In the genomic region with DNA sequence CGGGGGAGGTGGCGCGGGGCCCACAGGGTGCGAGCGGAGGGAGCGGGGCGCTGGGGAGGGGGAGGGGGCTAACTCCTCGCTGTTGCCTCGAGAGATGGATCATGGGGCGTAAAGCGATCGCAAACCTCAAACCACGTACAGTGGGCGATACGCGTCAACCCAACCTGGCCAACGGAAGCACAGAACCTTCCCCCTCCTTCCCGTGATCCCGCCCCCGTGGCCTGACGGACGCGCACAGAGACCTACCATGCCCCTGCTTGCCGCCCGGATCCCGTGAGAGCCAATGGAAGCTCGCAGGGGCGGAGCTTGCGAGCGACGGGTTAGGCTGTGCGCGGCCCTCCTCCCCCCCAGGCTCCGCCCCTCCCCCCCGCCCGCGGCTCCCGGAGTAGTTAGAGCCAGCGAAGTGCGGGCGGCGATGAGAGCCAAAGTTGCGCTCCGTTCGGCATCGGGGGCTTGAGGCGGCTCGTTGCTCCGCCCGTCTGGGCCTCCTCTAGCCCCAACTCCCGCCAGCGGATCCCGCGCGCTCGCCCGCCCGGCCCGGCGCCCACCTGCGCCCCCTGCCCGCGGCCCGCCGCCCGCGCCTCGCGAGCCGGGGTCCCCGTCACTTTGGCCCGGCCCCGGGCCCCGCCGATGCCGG, we compare ENCODE assay signal across 7 mouse cellular contexts. TPM values are rescaled to one million over a fixed set of nuclear protein-coding genes. Genes with fewer than 3 reads are reported as not detected.
DNase-seq lines count a peak whose midpoint lies in the region; ATAC-seq lines count a peak whose summit lies in the region.

TSS of gene Rcor1 (plus strand) at position 376 of the 637 bp plus-strand sequence.

- H3K4me2 ChIP-seq in embryonic facial prominence, embryonic 11.5 days (ENCODE audit: low read depth, low read length): peak within 1 kb of the TSS; percentile 84
- peak within 1 kb of the TSS; percentile 83 for H3K4me2 ChIP-seq in midbrain, embryonic 13.5 days (replicated peaks)

- peak within 1 kb of the TSS; percentile 97 for H3K9ac ChIP-seq in embryonic facial prominence, embryonic 11.5 days (replicated peaks; ENCODE audit: low read length)
- H3K9ac ChIP-seq in midbrain, embryonic 13.5 days (replicated peaks): peak within 1 kb of the TSS; percentile 86

- peak; percentile 97 for ATAC-seq in embryonic facial prominence, embryonic 11.5 days (replicated peaks; ENCODE audit: insufficient number of reproducible peaks, low FRiP score, low TSS enrichment, low read depth)
- ATAC-seq in granulocyte monocyte progenitor cell, adult 5-6 weeks (replicated peaks; ENCODE audit: poor library complexity, severe bottlenecking): peak; percentile 85
- ATAC-seq in midbrain, embryonic 13.5 days: peak; percentile 98

- H3K27ac ChIP-seq in embryonic facial prominence, embryonic 11.5 days (replicated peaks; ENCODE audit: low read depth, low read length): peak within 1 kb of the TSS; percentile 99
- peak within 1 kb of the TSS; percentile 99 for H3K27ac ChIP-seq in limb, embryonic 10.5 days
- H3K27ac ChIP-seq in midbrain, embryonic 13.5 days: peak within 1 kb of the TSS; percentile 99

- H3K4me3 ChIP-seq in embryonic facial prominence, embryonic 11.5 days (ENCODE audit: low read depth, low read length): peak within 1 kb of the TSS; percentile 96
- peak within 1 kb of the TSS; percentile 99 for H3K4me3 ChIP-seq in limb, embryonic 10.5 days
- peak within 1 kb of the TSS; percentile 97 for H3K4me3 ChIP-seq in midbrain, embryonic 13.5 days (replicated peaks)

- H3K36me3 ChIP-seq in embryonic facial prominence, embryonic 11.5 days (replicated peaks; ENCODE audit: control insufficient read depth, insufficient read depth, low read depth, low read length): no peaks in the 10 kb centered on the region
- peaks cover 20% of the 10 kb centered on the region for H3K36me3 ChIP-seq in limb, embryonic 10.5 days
- peaks cover 10% of the 10 kb centered on the region for H3K36me3 ChIP-seq in midbrain, embryonic 13.5 days

- H3K9me3 ChIP-seq in embryonic facial prominence, embryonic 11.5 days (replicated peaks; ENCODE audit: control insufficient read depth, low read length): no peaks in the 10 kb centered on the region
- no peaks in the 10 kb centered on the region for H3K9me3 ChIP-seq in limb, embryonic 10.5 days (replicated peaks)
- no peaks in the 10 kb centered on the region for H3K9me3 ChIP-seq in midbrain, embryonic 13.5 days

- H3K4me1 ChIP-seq in embryonic facial prominence, embryonic 11.5 days (ENCODE audit: control insufficient read depth, insufficient read depth, low read length): no peaks in the 10 kb centered on the region
- peaks cover 39% of the 10 kb centered on the region for H3K4me1 ChIP-seq in limb, embryonic 10.5 days
- peaks cover 28% of the 10 kb centered on the region for H3K4me1 ChIP-seq in midbrain, embryonic 13.5 days (replicated peaks)

- no peaks in the 10 kb centered on the region for H3K27me3 ChIP-seq in embryonic facial prominence, embryonic 11.5 days (ENCODE audit: control insufficient read depth, insufficient read depth, low read length)
- H3K27me3 ChIP-seq in limb, embryonic 10.5 days (ENCODE audit: low read depth, poor library complexity, severe bottlenecking): no peaks in the 10 kb centered on the region
- no peaks in the 10 kb centered on the region for H3K27me3 ChIP-seq in midbrain, embryonic 13.5 days

- 0% methylated on average over 33 of the region's 76 CpGs for WGBS in embryonic facial prominence, embryonic 11.5 days
- under 1% methylated on average over 53 of the region's 76 CpGs for WGBS in limb, embryonic 10.5 days
- WGBS in midbrain, embryonic 13.5 days: under 1% methylated on average over 76 of the region's 76 CpGs

- peak; percentile 100 for DNase-seq in adrenal gland, postnatal 14 days
- peak; percentile 99 for DNase-seq in embryonic facial prominence, embryonic 11.5 days (ENCODE audit: low spot score)
- peak; percentile 99 for DNase-seq in kidney, adult 11 months
- peak; percentile 98 for DNase-seq in limb, embryonic 10.5 days (ENCODE audit: low spot score)
- DNase-seq in spleen, adult 12 weeks (ENCODE audit: low spot score): peak; percentile 98

RNA-seq across cellular contexts. Expression of gene Rcor1, which starts in this region (rescaled TPM):
- total RNA-seq in adrenal gland, postnatal 14 days (2021): 46.4 and 48.0 TPM in 2 replicates
- polyA plus RNA-seq in embryonic facial prominence, embryonic 11.5 days (2014; fragmentation: Nextera tagmentation; extraction: Ambion mirVana): 13.6 and 16.9 TPM in 2 replicates
- 36.3 and 44.3 TPM in 2 replicates for total RNA-seq in granulocyte monocyte progenitor cell, adult 5-6 weeks (2014; fragmentation: Nextera tagmentation)
- 29.1 and 31.7 TPM in 2 replicates for total RNA-seq in granulocyte monocyte progenitor cell, adult 5-6 weeks (2017)
- 7.9 and 9.1 TPM in 2 replicates for polyA plus RNA-seq in limb, embryonic 10.5 days (2016; fragmentation: Nextera tagmentation; extraction: Ambion mirVana)
- 6.0 and 6.5 TPM in 2 replicates for polyA plus RNA-seq in midbrain, embryonic 13.5 days (2015; fragmentation: Nextera tagmentation; extraction: Ambion mirVana)

Comparison
In these comparisons a context has a peak if more than half of its experiments do, and no peak if none do; other contexts are left out.
1. Peak in every context shown above with its lines: DNase-seq, ATAC-seq, H3K4me3 ChIP-seq and H3K27ac ChIP-seq.